Mouse (Mus musculus): Measurements from ENCODE around the gene Zdhhc14.

Zdhhc14 gene

DNA sequence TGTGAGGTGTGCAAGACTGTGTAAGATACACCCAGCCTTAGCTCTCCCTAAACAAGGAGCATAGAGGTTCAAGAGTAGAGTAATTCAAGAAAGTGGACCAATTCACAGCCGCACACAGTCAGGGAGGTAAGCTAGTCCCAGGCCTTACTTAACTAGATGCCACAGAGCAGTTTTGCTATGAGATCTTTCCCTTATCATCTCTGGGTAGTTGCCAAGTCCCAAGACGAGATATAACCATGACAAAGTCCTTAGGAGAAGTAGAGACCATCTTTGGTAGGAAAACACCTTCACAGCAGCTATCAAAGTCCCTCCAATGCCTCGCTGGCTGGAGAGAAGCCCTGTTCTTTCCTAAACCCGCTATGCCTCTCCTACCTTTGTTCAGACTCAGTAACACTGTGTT lies 301.2 kb downstream of the Zdhhc14 start:
- DNase-seq = no peak

DNA sequence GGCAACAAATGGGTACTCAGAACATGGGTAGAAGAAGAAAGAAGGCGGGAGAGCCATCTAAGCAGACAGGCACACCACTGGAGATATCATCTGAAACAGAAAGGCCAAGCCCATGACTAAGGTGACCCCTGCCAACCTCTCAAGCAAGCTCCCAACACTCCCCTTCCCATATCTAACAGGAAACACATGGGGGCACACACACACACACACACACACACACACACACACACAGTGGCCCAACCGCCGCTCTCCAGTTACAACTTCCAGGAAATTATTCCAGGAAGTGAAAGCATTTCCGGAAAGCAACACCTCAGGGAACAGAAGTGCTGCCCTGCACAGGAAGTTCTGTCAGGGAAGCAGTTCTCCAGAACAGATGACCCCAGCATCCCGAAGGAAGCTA lies 301.9 kb downstream of the Zdhhc14 start:
- DNase-seq = no peak

DNA sequence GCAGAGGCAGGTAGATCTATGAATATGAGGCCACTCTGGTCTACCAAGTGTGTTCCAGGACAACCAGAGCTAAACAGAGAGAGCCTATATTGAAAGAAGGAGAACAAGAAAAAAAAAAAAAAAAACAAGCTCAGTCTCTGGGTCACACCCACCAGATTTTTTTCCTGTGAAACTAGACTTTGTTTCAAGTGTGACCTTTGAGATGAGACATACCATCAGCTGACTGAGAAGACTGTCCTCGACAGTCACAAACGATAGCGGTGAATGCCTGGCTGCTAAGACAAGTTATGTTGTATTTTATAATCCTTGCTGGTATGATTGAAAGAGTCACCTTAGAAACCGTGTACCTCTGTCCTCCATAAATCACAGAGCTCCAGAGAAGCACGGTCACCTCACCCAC lies 303.0 kb downstream of the Zdhhc14 start:
- DNase-seq = no peak

DNA sequence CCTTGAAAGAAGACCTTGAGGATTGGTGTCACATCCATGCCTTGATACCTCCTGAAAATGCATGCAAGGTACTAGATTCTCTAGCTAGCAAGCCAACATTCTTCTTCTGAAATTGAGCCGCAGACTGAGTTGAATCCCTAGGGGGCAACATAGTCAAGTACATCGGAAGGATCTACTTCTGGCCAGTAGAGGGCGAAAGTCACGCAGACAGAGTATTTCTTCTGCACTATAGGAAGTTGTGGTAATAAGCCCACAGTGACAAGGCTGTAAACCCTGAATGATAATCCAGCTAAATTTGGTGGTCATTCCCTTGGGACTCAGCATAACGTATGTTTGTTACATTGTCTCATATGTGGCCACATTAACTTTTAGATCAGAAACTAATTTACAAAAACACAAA lies 303.5 kb downstream of the Zdhhc14 start:
- peak; percentile 67 to 75 for DNase-seq

DNA sequence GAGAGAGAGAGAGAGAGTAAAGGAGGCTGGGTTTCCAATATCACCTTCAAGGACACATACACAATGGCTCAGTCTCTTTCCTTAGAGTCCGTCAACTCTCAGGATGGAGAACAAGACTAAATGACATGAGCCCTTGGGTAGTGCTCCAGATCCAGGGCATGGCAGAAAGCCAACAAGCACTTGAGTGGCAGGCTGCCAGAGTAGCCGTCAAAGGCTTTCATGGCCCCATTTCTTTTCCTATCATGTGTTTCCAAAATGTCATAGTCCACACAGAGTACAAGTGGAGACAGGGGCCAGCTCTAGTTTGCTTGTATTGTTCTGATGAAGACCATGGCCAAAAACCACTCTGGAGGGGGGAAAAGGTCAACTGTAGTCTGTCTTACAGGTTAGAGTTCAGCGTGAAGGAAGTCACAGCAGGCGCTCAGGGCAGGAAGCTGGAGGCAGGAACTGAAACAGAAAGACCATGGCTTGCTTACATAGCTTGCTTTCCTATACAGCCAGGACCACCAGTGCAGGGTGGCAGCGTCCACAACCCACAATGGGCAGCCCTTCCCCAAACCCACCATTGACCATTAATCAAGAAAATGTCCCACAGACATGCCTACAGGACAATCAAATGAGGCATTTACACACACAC lies 304.9 kb downstream of the Zdhhc14 start:
- peak; percentile 43 to 53 for DNase-seq

DNA sequence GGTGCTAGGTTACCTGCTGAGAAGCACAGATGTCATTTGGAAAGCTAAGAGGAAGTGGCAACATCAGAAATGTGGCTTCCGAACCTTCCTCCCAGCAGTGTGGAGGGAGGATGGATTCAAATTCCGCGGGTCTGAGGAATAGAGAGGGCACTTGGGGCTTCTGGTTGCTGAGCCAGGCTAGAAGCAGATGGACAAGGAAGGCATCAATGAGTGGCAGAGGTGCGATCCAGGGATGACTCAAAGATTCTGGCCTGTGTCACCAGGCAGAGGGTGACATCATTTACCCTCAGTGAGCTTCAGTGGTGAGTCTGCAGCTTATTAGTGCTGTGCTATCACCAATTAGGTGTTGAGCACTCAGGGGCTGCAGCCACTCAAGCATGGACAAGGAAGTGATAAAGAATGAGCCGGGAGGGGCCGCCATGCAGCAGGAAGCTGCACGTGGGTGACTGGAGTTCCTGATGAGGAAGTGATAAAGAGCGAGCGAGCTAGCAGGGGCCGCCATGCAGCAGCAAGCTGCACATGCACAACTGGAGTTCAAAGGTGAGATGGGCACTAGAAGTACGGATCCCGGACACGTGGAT lies 306.0 kb downstream of the Zdhhc14 start:
- DNase-seq = peak; percentile 48 to 50

DNA sequence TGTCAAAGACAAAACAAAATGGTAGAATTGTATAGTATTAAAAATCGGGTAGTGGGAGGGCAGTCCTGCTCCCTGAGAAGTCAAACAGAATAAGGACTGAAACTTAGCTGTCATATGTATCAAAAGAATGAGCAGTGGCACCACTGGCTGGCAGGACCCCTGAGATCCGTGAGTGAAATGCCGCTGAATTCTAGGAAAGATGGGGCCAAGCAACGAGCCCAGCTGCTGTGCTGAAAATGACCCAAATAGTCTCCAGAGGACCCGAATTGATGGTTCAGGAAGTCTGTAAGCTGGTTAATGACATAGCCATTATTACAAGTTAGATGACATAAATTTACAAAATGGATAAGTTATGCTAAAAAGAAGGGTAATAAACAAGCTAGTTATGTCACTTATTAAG lies 306.5 kb downstream of the Zdhhc14 start:
- no peak for DNase-seq

DNA sequence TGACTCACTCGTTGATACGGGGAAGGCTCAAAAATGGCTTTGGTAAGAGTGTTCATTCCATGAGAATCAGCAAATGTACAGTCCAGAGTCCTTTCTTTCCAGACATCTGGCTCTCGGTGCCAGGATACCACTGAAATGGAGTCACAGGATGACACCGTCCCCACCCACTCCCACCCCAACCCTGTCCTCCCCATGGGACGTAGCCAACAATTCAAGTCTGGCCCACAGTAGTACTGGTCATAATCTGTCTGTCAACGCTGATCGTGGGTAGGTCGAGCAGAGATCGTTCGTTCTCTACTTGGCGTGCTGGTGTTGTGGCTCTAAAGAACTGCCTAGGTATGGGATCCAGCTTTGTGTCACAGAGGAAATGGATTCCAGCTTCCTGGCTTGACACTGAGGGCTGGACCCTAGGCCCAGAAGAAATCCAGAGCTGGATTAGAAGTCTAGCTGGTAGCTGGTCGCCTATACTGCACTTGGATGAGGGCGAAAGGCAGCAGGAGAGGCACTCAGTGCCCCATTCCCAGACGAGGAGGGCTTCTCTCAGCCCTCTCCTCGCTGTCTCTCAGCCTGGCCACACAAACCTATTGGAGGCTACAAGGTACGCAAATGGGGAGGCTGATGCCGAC lies 307.2 kb downstream of the Zdhhc14 start:
- no peak for DNase-seq

DNA sequence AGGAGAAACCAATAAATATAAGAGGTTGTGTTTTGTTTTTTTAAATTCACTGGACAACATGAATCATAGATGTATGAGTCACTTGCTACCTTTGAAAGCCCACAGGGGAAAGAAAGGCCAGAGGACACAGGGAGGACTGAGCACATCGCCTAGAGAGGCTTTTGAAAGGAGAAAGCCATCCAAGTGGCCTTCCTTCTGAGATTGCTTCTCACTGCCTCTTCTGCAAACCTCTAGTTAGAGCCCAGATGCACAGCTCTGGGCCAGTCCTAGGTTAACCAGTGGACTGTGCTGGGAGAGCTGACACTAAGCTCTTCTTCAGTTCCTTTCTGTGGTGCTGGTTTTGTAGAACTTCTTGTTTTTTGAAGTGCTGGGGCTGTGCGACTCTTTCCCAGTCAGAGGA lies 307.9 kb downstream of the Zdhhc14 start:
- DNase-seq = no peak

DNA sequence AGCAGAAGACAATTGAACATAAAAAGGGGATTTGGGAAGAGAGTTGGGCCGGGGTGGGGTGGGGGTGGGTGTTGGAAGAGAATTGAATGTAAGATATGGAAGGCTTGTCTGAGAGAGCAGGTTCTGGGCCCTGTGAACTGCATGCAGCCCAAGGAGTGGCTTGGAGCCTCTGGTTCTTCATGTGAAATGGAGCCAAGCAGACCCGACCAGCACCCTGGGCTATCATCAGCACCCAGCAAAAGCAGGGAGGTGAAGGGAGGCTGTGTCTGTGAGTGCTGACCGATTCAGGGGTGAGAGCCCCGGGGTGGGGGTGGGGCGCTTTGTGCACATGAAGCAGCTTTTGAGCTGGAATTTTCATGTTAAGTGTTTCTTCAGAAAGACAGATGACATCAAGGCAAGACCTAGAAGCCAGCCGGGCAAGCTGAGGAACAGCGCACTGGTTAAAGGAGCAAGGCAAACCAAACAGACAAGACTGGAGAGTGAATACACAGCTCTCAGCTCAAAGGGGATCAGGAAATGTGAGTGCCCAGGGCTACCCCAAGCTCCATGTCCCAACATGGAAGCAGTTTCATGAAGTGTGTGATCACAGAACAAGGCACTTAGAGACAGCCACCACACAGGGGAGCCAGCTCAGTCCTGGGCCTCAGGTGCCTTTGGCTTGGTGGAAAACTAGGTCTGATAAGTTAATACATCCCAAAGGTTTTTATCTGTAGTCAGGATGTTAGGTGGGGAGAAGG lies 308.6 kb downstream of the Zdhhc14 start:
- DNase-seq = no peak

DNA sequence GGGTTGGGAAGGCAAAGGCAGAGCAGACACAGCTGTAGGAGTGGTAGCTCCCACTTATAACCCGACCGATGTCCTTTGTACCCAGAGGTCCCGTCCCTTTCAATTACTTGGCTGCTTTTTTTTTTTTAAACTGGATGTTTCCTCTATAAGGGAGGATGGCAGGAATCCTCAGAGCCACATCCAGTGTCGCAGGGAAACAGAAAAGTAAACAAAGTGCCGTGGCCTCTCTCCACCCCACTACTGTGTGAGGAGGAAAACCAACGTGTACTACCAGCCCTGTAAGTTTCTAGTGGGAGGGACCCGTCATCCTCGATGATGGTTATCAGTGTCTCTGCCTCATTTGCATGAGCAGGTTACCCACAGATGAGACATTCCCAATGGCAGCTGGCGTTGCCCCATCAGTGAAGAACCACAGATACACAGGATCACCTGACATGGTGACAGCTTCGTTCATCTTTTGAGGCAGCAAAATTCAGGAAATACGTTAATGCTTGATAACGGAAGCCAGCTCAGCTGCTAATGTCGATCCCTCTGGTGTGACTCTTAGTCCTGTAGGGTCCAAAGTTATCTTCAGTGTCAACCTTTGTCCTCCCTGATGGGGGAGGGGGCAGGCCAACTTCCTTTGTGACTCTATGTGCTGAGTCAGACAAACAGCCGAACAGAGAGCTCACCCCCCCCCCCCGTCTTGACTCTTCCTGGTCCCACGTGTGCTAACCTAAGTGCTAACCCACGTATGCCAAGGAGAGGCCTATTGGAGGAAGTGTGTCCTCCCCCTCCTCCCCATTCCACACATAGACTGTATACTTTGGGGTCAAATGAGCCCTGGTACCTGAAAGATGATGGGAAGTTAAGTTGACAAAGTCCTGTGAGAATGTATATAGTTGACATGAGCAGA lies 309.7 kb downstream of the Zdhhc14 start:
- DNase-seq = no peak

DNA sequence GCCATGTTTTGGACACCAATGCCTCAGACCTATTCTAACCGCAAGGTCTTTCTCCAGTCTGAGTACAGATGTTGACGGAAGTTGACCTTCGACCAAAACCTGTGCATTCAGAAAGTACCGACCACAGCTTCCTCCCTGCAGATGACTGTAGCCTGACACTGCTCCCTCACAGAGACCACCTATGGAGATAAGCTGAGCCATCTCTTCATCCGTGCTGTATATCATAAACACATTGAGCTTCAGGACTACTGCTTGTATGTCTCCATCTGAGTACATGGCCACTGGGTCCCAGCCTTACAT lies 310.2 kb downstream of the Zdhhc14 start:
- no peak for DNase-seq
